Mouse (Mus musculus) gastrocnemius, postnatal 25 days (tissue): Measurements from ENCODE around the gene Gm21748. TPM values are rescaled to one million over a fixed set of nuclear protein-coding genes. Genes with fewer than 3 reads are reported as not detected.
"Not testable (repeated sequence)": the region's sequence is repeated elsewhere in the genome, so short reads cannot be mapped to it uniquely, and the experiment has no call there.

Experiments
- DNase-seq: peaks from one replicate; pipeline ENCODE4 v3.0.0; 2022
- long read RNA-seq, 2 experiments: library from polyadenylated mRNA; stranded (forward); transcript quantifications; one replicate each; pipeline ENCODE4 v2.0.0; 2021
- total RNA-seq, 2 experiments: library from RNA; stranded (reverse); gene quantifications; 1 replicate in 1 of 2; 2 replicates in 1 of 2; pipeline ENCODE4 v1.2.3; 2021

Gm21748 gene
- not detected for total RNA-seq
- long read RNA-seq, experiment 1: 0 reads
- long read RNA-seq, experiment 2: 0 reads

GRCm38 (mm10) chrY:90839077-90839476 is at the start of gene Gm21748:
Gene Gm21748, minus strand, starts transcription at chrY:90839177.
- not testable (repeated sequence) for DNase-seq

Other genes with a start within 250 kb of the Gm21748 start
- not detected for gene Gm21860, start 84.4 kb downstream of the Gm21748 start, total RNA-seq
- not detected for gene Gm47283, start 54.4 kb downstream of the Gm21748 start, total RNA-seq